Mouse (Mus musculus) CH12.LX (cell line): ENCODE results near the gene Chml. TPM values are rescaled to one million over a fixed set of nuclear protein-coding genes. Genes with fewer than 3 reads are reported as not detected.

Experiments
- DNase-seq: peaks from one replicate; pipeline ENCODE4 v3.0.0-alpha.2; 2013; ENCODE audit errors: extremely low read depth
- H3K27ac ChIP-seq: 2 replicates; pipeline ENCODE4 v1.5.1; 2012; ENCODE audit warnings: low read depth, mild to moderate bottlenecking, control low read depth, moderate library complexity; ENCODE audit not compliant: insufficient read depth
- H3K27me3 ChIP-seq: replicated peaks from 2 replicates; pipeline ENCODE3; 2012; ENCODE audit warnings: inconsistent platforms
- H3K36me3 ChIP-seq, 2 experiments: replicated peaks in 1 of 2; 2 replicates each; pipeline versions ENCODE3 to v1.6.1; 2012; ENCODE audit warnings: inconsistent platforms in 1 of 2, low read length in 1 of 2, mild to moderate bottlenecking in 1 of 2, mixed read lengths in 1 of 2, moderate library complexity in 1 of 2; ENCODE audit not compliant: control insufficient read depth in 1 of 2, insufficient read depth in 1 of 2
- H3K4me1 ChIP-seq, 2 experiments: 2 replicates each; pipeline ENCODE4 v1.6.1; 2012; ENCODE audit warnings: inconsistent platforms in 1 of 2, moderate library complexity in 1 of 2; ENCODE audit not compliant: insufficient read depth in 2 of 2, control insufficient read depth in 1 of 2
- H3K4me2 ChIP-seq: 2 replicates; pipeline ENCODE4 v1.6.1; 2012; ENCODE audit warnings: low read depth, mild to moderate bottlenecking, control low read depth; ENCODE audit not compliant: poor library complexity, insufficient read depth, severe bottlenecking
- H3K4me3 ChIP-seq, 3 experiments: fragments of 150-350 bp in 1 of 3; sonication (generic) in 1 of 3; replicated peaks in 1 of 3; 2 replicates each; pipeline versions ENCODE3 to v1.5.1; 2011 to 2012; ENCODE audit warnings: low read depth in 2 of 3, low read length in 2 of 3, mild to moderate bottlenecking in 2 of 3, moderate library complexity in 2 of 3, control low read depth in 1 of 3, improper control_type of control experiment in 1 of 3, inconsistent platforms in 1 of 3, mixed read lengths in 1 of 3; ENCODE audit not compliant: poor library complexity in 1 of 3
- H3K79me2 ChIP-seq: replicated peaks from 2 replicates; pipeline ENCODE4 v1.6.1; 2012; ENCODE audit warnings: mild to moderate bottlenecking, moderate library complexity; ENCODE audit not compliant: control insufficient read depth, poor library complexity, insufficient read depth, severe bottlenecking; ENCODE audit errors: extremely low read depth
- H3K9ac ChIP-seq: 2 replicates; pipeline ENCODE4 v1.6.1; 2012; ENCODE audit warnings: low read depth, mild to moderate bottlenecking, control low read depth, moderate library complexity; ENCODE audit not compliant: insufficient read depth
- H3K9me3 ChIP-seq: replicated peaks from 2 replicates; pipeline ENCODE3; 2012; ENCODE audit warnings: low read length, inconsistent platforms, mixed read lengths
- BHLHE40 ChIP-seq: IDR thresholded peaks from 2 replicates; pipeline ENCODE4 v1.6.1; 2011; ENCODE audit warnings: mild to moderate bottlenecking, low read depth, low read length, improper control_type of control experiment
- CHD1 ChIP-seq: IDR thresholded peaks from 2 replicates; pipeline ENCODE4 v1.6.1; 2012; ENCODE audit warnings: low read depth, low read length, improper control_type of control experiment, inconsistent platforms
- CHD2 ChIP-seq: IDR thresholded peaks from 2 replicates; pipeline ENCODE4 v1.6.1; 2011; ENCODE audit warnings: low read length, improper control_type of control experiment
- E2F4 ChIP-seq: IDR thresholded peaks from 2 replicates; pipeline ENCODE4 v1.6.1; 2011; ENCODE audit warnings: low read depth, low read length, improper control_type of control experiment; ENCODE audit not compliant: insufficient replicate concordance
- ELF1 ChIP-seq: IDR thresholded peaks from 2 replicates; pipeline ENCODE4 v1.6.1; 2014; ENCODE audit warnings: low read depth, mild to moderate bottlenecking, inconsistent platforms, low read length, improper control_type of control experiment
- EP300 ChIP-seq: IDR thresholded peaks from 2 replicates; pipeline ENCODE4 v1.6.1; 2011; ENCODE audit warnings: low read length, improper control_type of control experiment
- ETS1 ChIP-seq: conservative IDR thresholded peaks from 2 replicates; pipeline ENCODE4 v1.6.1; 2012; ENCODE audit warnings: low read depth, mild to moderate bottlenecking, inconsistent platforms, low read length, improper control_type of control experiment, moderate library complexity
- IRF4 ChIP-seq: IDR thresholded peaks from 2 replicates; pipeline ENCODE4 v1.6.1; 2014; ENCODE audit warnings: low read depth, mild to moderate bottlenecking, inconsistent platforms, low read length, improper control_type of control experiment
- MAFK ChIP-seq: IDR thresholded peaks from 2 replicates; pipeline ENCODE4 v1.6.1; 2011; ENCODE audit warnings: low read length, improper control_type of control experiment; ENCODE audit not compliant: insufficient replicate concordance
- MAX ChIP-seq: IDR thresholded peaks from 2 replicates; pipeline ENCODE4 v1.6.1; 2011; ENCODE audit warnings: low read length, improper control_type of control experiment
- MXI1 ChIP-seq: IDR thresholded peaks from 2 replicates; pipeline ENCODE4 v1.6.1; 2011; ENCODE audit warnings: mild to moderate bottlenecking, low read depth, low read length, improper control_type of control experiment
- MYC ChIP-seq: IDR thresholded peaks from 2 replicates; pipeline ENCODE4 v1.6.1; 2011; ENCODE audit warnings: low read depth, mild to moderate bottlenecking, improper control_type of control experiment, low read length
- NELFE ChIP-seq: IDR thresholded peaks from 2 replicates; pipeline ENCODE4 v1.6.1; 2011; ENCODE audit warnings: low read depth, low read length, improper control_type of control experiment
- NRF1 ChIP-seq: IDR thresholded peaks from 2 replicates; pipeline ENCODE4 v1.6.1; 2014; ENCODE audit warnings: low read depth, mild to moderate bottlenecking, inconsistent platforms, low read length, improper control_type of control experiment, moderate library complexity
- POLR2A ChIP-seq: IDR thresholded peaks from 2 replicates; pipeline ENCODE4 v1.6.1; 2011; ENCODE audit warnings: low read depth, mild to moderate bottlenecking, improper control_type of control experiment, low read length
- RAD21 ChIP-seq: IDR thresholded peaks from 2 replicates; pipeline ENCODE4 v1.6.1; 2011; ENCODE audit warnings: low read depth, mild to moderate bottlenecking, low read length, improper control_type of control experiment, moderate library complexity
- TBP ChIP-seq: conservative IDR thresholded peaks from 2 replicates; pipeline ENCODE4 v1.6.1; 2011; ENCODE audit warnings: low read depth, low read length, improper control_type of control experiment
- TCF12 ChIP-seq: IDR thresholded peaks from 2 replicates; pipeline ENCODE4 v1.6.1; 2014; ENCODE audit warnings: low read depth, mild to moderate bottlenecking, inconsistent platforms, low read length, improper control_type of control experiment
- ZKSCAN1 ChIP-seq: IDR thresholded peaks from 2 replicates; pipeline ENCODE4 v1.6.1; 2012; ENCODE audit warnings: low read depth, inconsistent platforms, low read length, improper control_type of control experiment, borderline replicate concordance
- ZMIZ1 ChIP-seq: IDR thresholded peaks from 2 replicates; pipeline ENCODE4 v1.6.1; 2012; ENCODE audit warnings: low read depth, mild to moderate bottlenecking, inconsistent platforms, low read length, improper control_type of control experiment
- dilution Hi-C: fragments of 300-500 bp; cut with MboI; formaldehyde crosslinking; loops from 2 replicates; pipeline ENCODE4 v1.14.3; 2020; ENCODE audit warnings: low sequenced_read_pairs; ENCODE audit not compliant: extremely low pct_unique_long_range_greater_than_20kb, extremely low pct_ligation_motif_present
- in situ Hi-C: fragments of 300-500 bp; cut with MboI; formaldehyde crosslinking; loops from 3 replicates; pipeline ENCODE4 v1.14.3; 2019; ENCODE audit warnings: low sequenced_read_pairs, low pct_ligation_motif_present, low pct_unique_long_range_greater_than_20kb, mixed read lengths
- polyA plus RNA-seq: library from polyadenylated mRNA; unstranded; fragments of >175 nt; gene quantifications from 2 replicates; pipeline ENCODE4 v1.2.1, GENCODE M21; 2012; ENCODE audit warnings: low read depth; ENCODE audit not compliant: insufficient read length
- total RNA-seq, 2 experiments: library from RNA; depleted of rRNA; stranded (reverse); fragments of 300-350 nt in 1 of 2; fragments of >200 nt in 1 of 2; gene quantifications; 2 replicates each; pipeline ENCODE4 v1.2.3; 2012 to 2014

Gene Chml
- total RNA-seq (2012; rRNA removed) (3.3 and 4.1 TPM in 2 replicates), total RNA-seq (2014; rRNA removed) (6.0 and 6.7 TPM in 2 replicates), polyA plus RNA-seq (2.7 and 3.1 TPM in 2 replicates)

- H3K27me3 ChIP-seq, result no peaks in the 10 kb centered on the region
- peak; percentile 99 for DNase-seq
- peak within 1 kb of the TSS; percentile 77 to 89 (median 87) for H3K4me3 ChIP-seq
- no peaks in the 10 kb centered on the region for H3K9me3 ChIP-seq
- H3K36me3 ChIP-seq, result peaks cover 0 to 8% of the 10 kb centered on the region in 2 experiments
- in situ Hi-C loops (no loop called here), dilution Hi-C loops (no loop called here)
- H3K4me1 ChIP-seq, result peaks cover 5 to 27% of the 10 kb centered on the region in 2 experiments; a peak in 3 of 4 replicates
- peak within 1 kb of the TSS; percentile 62 for H3K9ac ChIP-seq
- no peak within 1 kb of the TSS for H3K27ac ChIP-seq
- no peaks in the 10 kb centered on the region for H3K79me2 ChIP-seq
- H3K4me2 ChIP-seq, result peak within 1 kb of the TSS; percentile 97
- TF ChIP-seq TCF12 (peak; percentile 78), MXI1 (peak; percentile 25; the same call in 1 of the 2 replicates), ETS1 (no peak), TBP (0 out of 2 replicates have a peak, but pooled peaks have one; percentile 15), MAX (0 out of 2 replicates have a peak, but pooled peaks have one; percentile 13), EP300 (no peak), RAD21 (no peak), ZMIZ1 (peak; percentile 79), NRF1 (peak; percentile 23; the same call in 1 of the 2 replicates), NELFE (peak; percentile 89), POLR2A (peak; percentile 89), ZKSCAN1 (no peak), ELF1 (peak; percentile 90), IRF4 (peak; percentile 3; the same call in 1 of the 2 replicates)
Measured at GRCm38 (mm10) chr1:175692246-175692996, at the start of gene Chml, which contains the start of gene Opn3. Gene Chml (minus strand): TSS chr1:175692901. Gene Opn3 (minus strand): TSS chr1:175692776.

GRCm38 (mm10) chr1:175725771-175726170 is 33.1 kb upstream of the Chml start:
- Histone ChIP-seq H3K4me1 (no peaks in the 10 kb centered on the region), H3K4me3 (no peak overlapping the region), H3K4me2 (peak overlapping the region; percentile 32; the same call in 1 of the 2 replicates), H3K79me2 (no peaks in the 10 kb centered on the region), H3K27me3 (no peaks in the 10 kb centered on the region)
- in situ Hi-C loops, result no loop called here
- no peak for TF ChIP-seq BHLHE40
- no peak for TF ChIP-seq MAX
- TF ChIP-seq CHD1, result no peak
- no peak for TF ChIP-seq POLR2A
- TF ChIP-seq ETS1, result no peak
- TF ChIP-seq E2F4, result no peak
- TF ChIP-seq MYC, result no peak
- no peak for TF ChIP-seq MAFK
- TF ChIP-seq CHD2, result no peak
- TF ChIP-seq ZMIZ1, result no peak
- TF ChIP-seq, all 38 proteins: peak for 0
- no peaks in the 10 kb centered on the region for H3K36me3 ChIP-seq
- no peak overlapping the region for H3K9ac ChIP-seq
- DNase-seq, result no peak
- H3K27ac ChIP-seq, result no peak overlapping the region
- dilution Hi-C loops, result no loop called here
- no peaks in the 10 kb centered on the region for H3K9me3 ChIP-seq
